ENCODE assay signal across 16 mouse cellular contexts in genomic region chr4:134387268-134387667, GRCm38 (mm10). TPM values are rescaled to one million over a fixed set of nuclear protein-coding genes. Genes with fewer than 3 reads are reported as not detected.
DNase-seq lines count a peak whose midpoint lies in the region; ATAC-seq and TF ChIP-seq lines count a peak whose summit lies in the region.
"Had no signal": no experiment of that assay in that cellular context is flagged by ENCODE, and none has a peak within 500 bp of the region (broad histone marks: within the 10 kb centered on the region; RNA-seq: fewer than 3 reads in every experiment).

No protein-coding gene starts in this region.

- no peak overlapping the region for H3K27ac ChIP-seq in heart, postnatal 0 days (ENCODE audit: low read depth)
- no peak overlapping the region for H3K27ac ChIP-seq in lung, postnatal 0 days (ENCODE audit: low read length)
- no peak overlapping the region for H3K27ac ChIP-seq in small intestine, adult 2 months (ENCODE audit: insufficient read depth, low read depth, low read length)
- H3K27ac ChIP-seq: embryonic facial prominence, embryonic 10.5 days; forebrain, embryonic 10.5 days; limb, embryonic 12.5 days; neural tube, embryonic 13.5 days had no signal

- H3K9me3 ChIP-seq in heart, postnatal 0 days (replicated peaks; ENCODE audit: control insufficient read depth, low read length) = peaks cover 5% of the 10 kb centered on the region; the same call in 1 of the 2 replicates
- no peaks in the 10 kb centered on the region for H3K9me3 ChIP-seq in lung, postnatal 0 days (ENCODE audit: low read length)
- H3K9me3 ChIP-seq: neural tube, embryonic 13.5 days had no signal

- no peak overlapping the region for H3K9ac ChIP-seq in heart, postnatal 0 days (replicated peaks; ENCODE audit: low read depth, low read length)
- no peak overlapping the region for H3K9ac ChIP-seq in lung, postnatal 0 days (replicated peaks; ENCODE audit: low read depth)
- H3K9ac ChIP-seq: limb, embryonic 12.5 days; neural tube, embryonic 13.5 days had no signal

- no peak overlapping the region for H3K4me2 ChIP-seq in heart, postnatal 0 days (ENCODE audit: low read depth, low read length)
- H3K4me2 ChIP-seq in lung, postnatal 0 days (replicated peaks; ENCODE audit: low read depth, low read length) = no peak overlapping the region
- H3K4me2 ChIP-seq: limb, embryonic 12.5 days; neural tube, embryonic 13.5 days had no signal

- no peaks in the 10 kb centered on the region for H3K27me3 ChIP-seq in heart, postnatal 0 days (ENCODE audit: control insufficient read depth, insufficient read depth, low read length)
- H3K27me3 ChIP-seq in lung, postnatal 0 days (replicated peaks; ENCODE audit: insufficient read depth, low read length) = no peaks in the 10 kb centered on the region
- no peaks in the 10 kb centered on the region for H3K27me3 ChIP-seq in small intestine, adult 2 months (ENCODE audit: control insufficient read depth, insufficient read depth, low read length)
- H3K27me3 ChIP-seq: limb, embryonic 12.5 days; neural tube, embryonic 13.5 days had no signal

- no peak for TF ChIP-seq EP300 in heart, postnatal 0 days (IDR thresholded peaks at IDR 0.05; ENCODE audit: low read depth)
- TF ChIP-seq EP300 in lung, postnatal 0 days (IDR thresholded peaks at IDR 0.05) = no peak

- H3K36me3 ChIP-seq in heart, postnatal 0 days (replicated peaks; ENCODE audit: control insufficient read depth, insufficient read depth, low read length) = no peaks in the 10 kb centered on the region
- H3K36me3 ChIP-seq in lung, postnatal 0 days (ENCODE audit: insufficient read depth, low read length) = no peaks in the 10 kb centered on the region
- no peaks in the 10 kb centered on the region for H3K36me3 ChIP-seq in small intestine, adult 2 months (ENCODE audit: control insufficient read depth, insufficient read depth, low read length)
- H3K36me3 ChIP-seq: embryonic facial prominence, embryonic 10.5 days; forebrain, embryonic 10.5 days; limb, embryonic 12.5 days; neural tube, embryonic 13.5 days had no signal

- H3K4me3 ChIP-seq in heart, postnatal 0 days (ENCODE audit: low read depth, low read length) = no peak overlapping the region
- no peak overlapping the region for H3K4me3 ChIP-seq in lung, postnatal 0 days (ENCODE audit: low read depth, low read length)
- H3K4me3 ChIP-seq in lung, adult 2 months (replicated peaks; ENCODE audit: extremely low read depth, low read depth, low read length) = no peak overlapping the region
- H3K4me3 ChIP-seq in small intestine, adult 2 months (ENCODE audit: low read depth, low read length) = no peak overlapping the region
- H3K4me3 ChIP-seq: embryonic facial prominence, embryonic 10.5 days; forebrain, embryonic 10.5 days; limb, embryonic 12.5 days; megakaryocyte, embryonic 14.5 days; neural tube, embryonic 13.5 days had no signal

- no peak for TF ChIP-seq POLR2A in lung, adult 2 months (IDR thresholded peaks at IDR 0.05; ENCODE audit: borderline replicate concordance, extremely low read depth, low read depth, low read length)
- no peak for TF ChIP-seq POLR2A in brain, embryonic 14.5 days (IDR thresholded peaks at IDR 0.05; ENCODE audit: borderline replicate concordance, extremely low read depth, insufficient read depth, insufficient read length, poor library complexity, severe bottlenecking)
- no peak for TF ChIP-seq POLR2A in small intestine, adult 2 months (IDR thresholded peaks at IDR 0.05; ENCODE audit: low read depth, low read length)

- DNase-seq in heart, postnatal 0 days (ENCODE audit: low spot score) = no peak
- no peak for DNase-seq in heart, adult 8-10 months (ENCODE audit: low spot score)
- no peak for DNase-seq in lung, postnatal 0 days (ENCODE audit: low spot score)
- no peak for DNase-seq in lung, adult 2 months
- DNase-seq in brain, embryonic 14.5 days (ENCODE audit: low read depth) = no peak
- DNase-seq in frontal cortex, adult 2 months (ENCODE audit: extremely low spot score in 1 of 2, low spot score in 1 of 2) = no peak
- DNase-seq in right cerebral cortex, postnatal 14 days = no peak
- DNase-seq: cerebellum, adult 2 months; gastrocnemius, postnatal 25 days; heart, postnatal 36 days had no signal

- no peaks in the 10 kb centered on the region for H3K4me1 ChIP-seq in heart, postnatal 0 days (ENCODE audit: control insufficient read depth, insufficient read depth)
- H3K4me1 ChIP-seq in lung, postnatal 0 days (ENCODE audit: insufficient read depth, low read depth, low read length) = no peaks in the 10 kb centered on the region
- H3K4me1 ChIP-seq in lung, adult 2 months (ENCODE audit: control insufficient read depth, insufficient read depth, low read length) = no peaks in the 10 kb centered on the region
- H3K4me1 ChIP-seq in small intestine, adult 2 months (ENCODE audit: control insufficient read depth, insufficient read depth, insufficient read length, low read length) = 0 out of 2 replicates have a peak, but pooled peaks cover 2% of the 10 kb centered on the region
- H3K4me1 ChIP-seq: megakaryocyte, embryonic 14.5 days had no signal

- WGBS in heart, postnatal 0 days = 69% methylated on average over 6 of the region's 6 CpGs
- 67% methylated on average over 6 of the region's 6 CpGs for WGBS in lung, postnatal 0 days
- WGBS in lung, adult 2 months = 61% methylated on average over 6 of the region's 6 CpGs
- 67% methylated on average over 6 of the region's 6 CpGs for WGBS in small intestine, adult 2 months

- peak; percentile 52 for TF ChIP-seq CTCF in heart, postnatal 0 days (IDR thresholded peaks at IDR 0.05; ENCODE audit: low read depth)
- TF ChIP-seq CTCF in lung, postnatal 0 days (IDR thresholded peaks at IDR 0.05) = peak; percentile 55
- no peak for TF ChIP-seq CTCF in lung, adult 2 months (IDR thresholded peaks at IDR 0.05; ENCODE audit: insufficient read depth, low read length)
- peak; percentile 22; the same call in 1 of the 2 replicates for TF ChIP-seq CTCF in brain, embryonic 14.5 days (IDR thresholded peaks at IDR 0.05; ENCODE audit: borderline replicate concordance, extremely low read depth, insufficient read depth, insufficient read length)
- TF ChIP-seq CTCF in small intestine, adult 2 months (IDR thresholded peaks at IDR 0.05; ENCODE audit: extremely low read depth, insufficient read length, insufficient replicate concordance, low read depth, low read length) = peak; percentile 26; the same call in 1 of the 2 replicates

- no peak for ATAC-seq in heart, postnatal 0 days (ENCODE audit: insufficient read depth, low read depth)
- no peak for ATAC-seq in lung, postnatal 0 days

RNA-seq across cellular contexts. Expression of gene Extl1, which starts 3.6 kb away (rescaled TPM):
- 3.1 and 11.5 TPM in 2 replicates for total RNA-seq in heart, postnatal 0 days (2014; rRNA removed; ENCODE audit: low replicate concordance)
- polyA plus RNA-seq in heart, postnatal 0 days (2015; fragmentation: Nextera tagmentation; extraction: Ambion mirVana) = 2.9 and 3.4 TPM in 2 replicates
- 10 to 100 TPM; 20.5 to 28.9 (median 23.9) TPM for total RNA-seq in heart, adult 8-10 months (2022)
- 0.82 and 1.3 TPM in 2 replicates for polyA plus RNA-seq in lung, postnatal 0 days (2015; fragmentation: Nextera tagmentation; extraction: Ambion mirVana)
- polyA plus RNA-seq in lung, adult 2 months (2012; rRNA removed) = 1.9 and 3.7 TPM in 2 replicates
- 0.32 and 0.40 TPM in 2 replicates for polyA plus RNA-seq in brain, embryonic 14.5 days (2012; rRNA removed)
- 1.5 and 1.7 TPM in 2 replicates for polyA plus RNA-seq in small intestine, adult 2 months (2012; rRNA removed)
- 30.3 and 32.1 TPM in 2 replicates for polyA plus RNA-seq in frontal cortex, adult 2 months (2012; rRNA removed)

RNA-seq across cellular contexts. Expression of gene Pafah2, which starts 8.9 kb away (rescaled TPM):
- total RNA-seq in heart, postnatal 0 days (2014; rRNA removed; ENCODE audit: low replicate concordance) = 16.3 and 17.2 TPM in 2 replicates
- 7.2 and 7.8 TPM in 2 replicates for polyA plus RNA-seq in heart, postnatal 0 days (2015; fragmentation: Nextera tagmentation; extraction: Ambion mirVana)
- 10 to 100 TPM in 1 of 4 experiments, 1 to 10 TPM in 3; 6.8 to 10.7 (median 9.1) TPM for total RNA-seq in heart, adult 8-10 months (2022)
- 14.1 and 16.2 TPM in 2 replicates for polyA plus RNA-seq in lung, postnatal 0 days (2015; fragmentation: Nextera tagmentation; extraction: Ambion mirVana)
- polyA plus RNA-seq in lung, adult 2 months (2012; rRNA removed) = 35.6 and 41.0 TPM in 2 replicates
- 14.0 and 14.6 TPM in 2 replicates for polyA plus RNA-seq in brain, embryonic 14.5 days (2012; rRNA removed)
- 12.9 and 20.5 TPM in 2 replicates for polyA plus RNA-seq in small intestine, adult 2 months (2012; rRNA removed)
- polyA plus RNA-seq in frontal cortex, adult 2 months (2012; rRNA removed) = 11.4 and 12.4 TPM in 2 replicates

RNA-seq across cellular contexts. Expression of gene Slc30a2, which starts 44.3 kb away (rescaled TPM):
- 0.38 TPM in 1 of 2 replicates, not detected in the other for total RNA-seq in heart, postnatal 0 days (2014; rRNA removed; ENCODE audit: low replicate concordance)
- polyA plus RNA-seq in heart, postnatal 0 days (2015; fragmentation: Nextera tagmentation; extraction: Ambion mirVana) = 0.16 and 0.33 TPM in 2 replicates
- total RNA-seq in heart, adult 8-10 months (2022) = under 1 TPM; 0.32 to 0.94 (median 0.55) TPM
- 0.79 and 1.1 TPM in 2 replicates for polyA plus RNA-seq in lung, postnatal 0 days (2015; fragmentation: Nextera tagmentation; extraction: Ambion mirVana)
- polyA plus RNA-seq in lung, adult 2 months (2012; rRNA removed) = 0.41 and 0.51 TPM in 2 replicates
- 0.05 TPM in 1 of 2 replicates, not detected in the other for polyA plus RNA-seq in brain, embryonic 14.5 days (2012; rRNA removed)
- 25.8 and 57.1 TPM in 2 replicates for polyA plus RNA-seq in small intestine, adult 2 months (2012; rRNA removed)
- 0.29 and 0.58 TPM in 2 replicates for polyA plus RNA-seq in frontal cortex, adult 2 months (2012; rRNA removed)
- polyA plus RNA-seq: forebrain, embryonic 10.5 days had no signal

Comparison
In these comparisons a context has a peak if more than half of its experiments do, and no peak if none do; other contexts are left out.
1. RNA of gene Slc30a2, which starts 44.3 kb away (polyA plus RNA-seq): 25.8 to 57.1 TPM in small intestine, adult 2 months; 0.79 to 1.1 TPM in lung, postnatal 0 days, 0.29 to 0.58 TPM in frontal cortex, adult 2 months, 0.41 to 0.51 TPM in lung, adult 2 months, 0.16 to 0.33 TPM in heart, postnatal 0 days and 0.05 TPM in brain, embryonic 14.5 days; every median in the first group is over 10 times any median in the second.